Mouse (Mus musculus) adipocyte (in vitro differentiated cells): Measurements from ENCODE around the gene Exosc8.
"Not testable (repeated sequence)": the region's sequence is repeated elsewhere in the genome, so short reads cannot be mapped to it uniquely, and the experiment has no call there.

ENCODE experiments used
- DNase-seq: peaks from one replicate; pipeline ENCODE4 v3.0.0-alpha.2; 2016; ENCODE audit warnings: low spot score

Exosc8 gene

GRCm38 (mm10) chr3:54735247-54736046 is at the start of gene Exosc8, which contains the start of gene Alg5:
Exosc8 (minus strand) TSS chr3:54735393.
Alg5 (plus strand) TSS chr3:54735539.
- peak; percentile 85 for DNase-seq

- DNase-seq, result no peak
These were observed 40.9 kb upstream of the Exosc8 start for GRCm38 (mm10) chr3:54775989-54776631.

- DNase-seq, result no peak
These were observed 38.4 kb upstream of the Exosc8 start for GRCm38 (mm10) chr3:54773613-54774012.

- DNase-seq, result no peak
These were observed 34.4 kb upstream of the Exosc8 start for GRCm38 (mm10) chr3:54769349-54770275.

GRCm38 (mm10) chr3:54768592-54768991 is 33.4 kb upstream of the Exosc8 start:
- no peak for DNase-seq

- no peak for DNase-seq
These were observed 31.6 kb upstream of the Exosc8 start for GRCm38 (mm10) chr3:54766811-54767210.

GRCm38 (mm10) chr3:54766034-54766433 is 30.8 kb upstream of the Exosc8 start:
- DNase-seq, result no peak

- not testable (repeated sequence) for DNase-seq
These were observed 30.3 kb upstream of the Exosc8 start for GRCm38 (mm10) chr3:54765521-54765920.

- DNase-seq, result no peak
These were observed 29.2 kb upstream of the Exosc8 start for GRCm38 (mm10) chr3:54764418-54764817.

- no peak for DNase-seq
These were observed 26.1 kb upstream of the Exosc8 start for GRCm38 (mm10) chr3:54761258-54761657.

GRCm38 (mm10) chr3:54760321-54761115 is 25.3 kb upstream of the Exosc8 start:
- DNase-seq, result no peak

GRCm38 (mm10) chr3:54759211-54759610 is 24.0 kb upstream of the Exosc8 start:
- DNase-seq, result no peak

GRCm38 (mm10) chr3:54757446-54757845 is 22.3 kb upstream of the Exosc8 start:
- no peak for DNase-seq

GRCm38 (mm10) chr3:54756058-54756457 is 20.9 kb upstream of the Exosc8 start:
- no peak for DNase-seq

- peak; percentile 50 for DNase-seq
These were observed 20.2 kb upstream of the Exosc8 start, which contains the start of gene Smad9 for GRCm38 (mm10) chr3:54755145-54756041. Smad9 (plus strand) TSS chr3:54755582.

- no peak for DNase-seq
These were observed 18.2 kb upstream of the Exosc8 start for GRCm38 (mm10) chr3:54753411-54753810.

- peak; percentile 56 for DNase-seq
These were observed 10.6 kb upstream of the Exosc8 start for GRCm38 (mm10) chr3:54745799-54746198.

- no peak for DNase-seq
These were observed 6.8 kb upstream of the Exosc8 start for GRCm38 (mm10) chr3:54741965-54742364.

- no peak for DNase-seq
These were observed 2.1 kb upstream of the Exosc8 start for GRCm38 (mm10) chr3:54737317-54737716.
